Mouse (Mus musculus): ENCODE data around the gene Prune1.

- no peak for TF ChIP-seq POLR2A (IDR thresholded peaks at IDR 0.05; ENCODE audit: low read depth, low read length)
- no peak for TF ChIP-seq EP300 (IDR thresholded peaks at IDR 0.05; ENCODE audit: low read length)
- no peak for TF ChIP-seq ETS1 (conservative IDR thresholded peaks at IDR 0.05; ENCODE audit: low read depth, low read length)
Measured at GRCm38 (mm10) chr3:95285390-95285789, 3.5 kb upstream of the Prune1 start.
